Mouse (Mus musculus): Measurements from ENCODE around the gene Gm45713. TPM values are rescaled to one million over a fixed set of nuclear protein-coding genes. Genes with fewer than 3 reads are reported as not detected.
"Not testable (repeated sequence)": the region's sequence is repeated elsewhere in the genome, so short reads cannot be mapped to it uniquely, and the experiment has no call there.

The Gm45713 gene
- polyA plus RNA-seq, 1 experiment from 2014 or later, result 0.41 TPM

GRCm38 (mm10) chr7:45126844-45127699 is 9.0 kb downstream of the Gm45713 start:
- no peaks in the 10 kb centered on the region for H3K9me3 ChIP-seq (ENCODE audit: control insufficient read depth, low read length)
- DNase-seq (ENCODE audit: low spot score) (no peak), ATAC-seq (replicated peaks; ENCODE audit: low FRiP score) (no peak)
- H3K27ac ChIP-seq (ENCODE audit: low read depth, low read length), result peak overlapping the region; percentile 100
- peak overlapping the region; percentile 99 for H3K4me3 ChIP-seq (ENCODE audit: low read depth, low read length)
- H3K4me1 ChIP-seq (replicated peaks; ENCODE audit: control insufficient read depth, insufficient read depth, low read length), result peaks cover 43% of the 10 kb centered on the region
- H3K9ac ChIP-seq (ENCODE audit: low read depth, low read length), result peak overlapping the region; percentile 100
- H3K36me3 ChIP-seq (ENCODE audit: control insufficient read depth, insufficient read depth, low read length), result peaks cover 37% of the 10 kb centered on the region
- WGBS, result 17% methylated on average over 21 of the region's 21 CpGs
- H3K4me2 ChIP-seq, result peak overlapping the region; percentile 97
- no peaks in the 10 kb centered on the region for H3K27me3 ChIP-seq (replicated peaks; ENCODE audit: control insufficient read depth, insufficient read depth, low read length)

GRCm38 (mm10) chr7:45126147-45126843 is 9.7 kb downstream of the Gm45713 start:
- 61% methylated on average over 17 of the region's 17 CpGs for WGBS
- no peak for DNase-seq (ENCODE audit: low spot score)
- Histone ChIP-seq H3K9me3 (ENCODE audit: control insufficient read depth, low read length) (no peaks in the 10 kb centered on the region), H3K27me3 (replicated peaks; ENCODE audit: control insufficient read depth, insufficient read depth, low read length) (no peaks in the 10 kb centered on the region), H3K27ac (ENCODE audit: low read depth, low read length) (peak overlapping the region; percentile 100), H3K4me2 (peak overlapping the region; percentile 97), H3K4me3 (ENCODE audit: low read depth, low read length) (peak overlapping the region; percentile 99), H3K4me1 (replicated peaks; ENCODE audit: control insufficient read depth, insufficient read depth, low read length) (peaks cover 51% of the 10 kb centered on the region), H3K36me3 (ENCODE audit: control insufficient read depth, insufficient read depth, low read length) (peaks cover 45% of the 10 kb centered on the region), H3K9ac (ENCODE audit: low read depth, low read length) (peak overlapping the region; percentile 100)
- ATAC-seq (replicated peaks; ENCODE audit: low FRiP score), result no peak

GRCm38 (mm10) chr7:45125649-45126048 is 10.4 kb downstream of the Gm45713 start:
- H3K4me1 ChIP-seq (replicated peaks; ENCODE audit: control insufficient read depth, insufficient read depth, low read length), result peaks cover 52% of the 10 kb centered on the region
- H3K36me3 ChIP-seq (ENCODE audit: control insufficient read depth, insufficient read depth, low read length), result peaks cover 50% of the 10 kb centered on the region
- not testable (repeated sequence) for ATAC-seq (replicated peaks; ENCODE audit: low FRiP score); H3K27me3 ChIP-seq (replicated peaks; ENCODE audit: control insufficient read depth, insufficient read depth, low read length); H3K9me3 ChIP-seq (ENCODE audit: control insufficient read depth, low read length); DNase-seq (ENCODE audit: low spot score)
- WGBS, result 61% methylated on average over 5 of the region's 5 CpGs
- peak overlapping the region; percentile 100 for H3K27ac ChIP-seq (ENCODE audit: low read depth, low read length)
- peak overlapping the region; percentile 99 for H3K4me3 ChIP-seq (ENCODE audit: low read depth, low read length)
- H3K9ac ChIP-seq (ENCODE audit: low read depth, low read length), result peak overlapping the region; percentile 100
- H3K4me2 ChIP-seq, result peak overlapping the region; percentile 97

- DNase-seq (ENCODE audit: low spot score) (no peak), ATAC-seq (replicated peaks; ENCODE audit: low FRiP score) (no peak; the same call in 1 of the 2 replicates)
- Histone ChIP-seq H3K4me2 (peak overlapping the region; percentile 97), H3K27ac (ENCODE audit: low read depth, low read length) (peak overlapping the region; percentile 100), H3K4me3 (ENCODE audit: low read depth, low read length) (peak overlapping the region; percentile 99; the same call in 1 of the 2 replicates), H3K9me3 (ENCODE audit: control insufficient read depth, low read length) (no peaks in the 10 kb centered on the region), H3K27me3 (replicated peaks; ENCODE audit: control insufficient read depth, insufficient read depth, low read length) (no peaks in the 10 kb centered on the region), H3K4me1 (replicated peaks; ENCODE audit: control insufficient read depth, insufficient read depth, low read length) (peaks cover 51% of the 10 kb centered on the region), H3K36me3 (ENCODE audit: control insufficient read depth, insufficient read depth, low read length) (peaks cover 50% of the 10 kb centered on the region), H3K9ac (ENCODE audit: low read depth, low read length) (peak overlapping the region; percentile 100)
- WGBS, result 15% methylated on average over 7 of the region's 7 CpGs
These were observed 10.9 kb downstream of the Gm45713 start for GRCm38 (mm10) chr7:45125144-45125600.

GRCm38 (mm10) chr7:45124224-45125143 is 11.5 kb downstream of the Gm45713 start, which contains the start of gene Rps11:
Gene Rps11, minus strand, starts transcription at chr7:45124439.
- Histone ChIP-seq H3K27me3 (replicated peaks; ENCODE audit: control insufficient read depth, insufficient read depth, low read length) (no peaks in the 10 kb centered on the region), H3K9me3 (ENCODE audit: control insufficient read depth, low read length) (no peaks in the 10 kb centered on the region), H3K36me3 (ENCODE audit: control insufficient read depth, insufficient read depth, low read length) (peaks cover 52% of the 10 kb centered on the region), H3K9ac (ENCODE audit: low read depth, low read length) (peak within 1 kb of the TSS; percentile 100), H3K4me3 (ENCODE audit: low read depth, low read length) (peak within 1 kb of the TSS; percentile 99), H3K4me1 (replicated peaks; ENCODE audit: control insufficient read depth, insufficient read depth, low read length) (peaks cover 44% of the 10 kb centered on the region), H3K27ac (ENCODE audit: low read depth, low read length) (peak within 1 kb of the TSS; percentile 100), H3K4me2 (peak within 1 kb of the TSS; percentile 97)
- under 1% methylated on average over 59 of the region's 59 CpGs for WGBS
- peak; percentile 77 for ATAC-seq (replicated peaks; ENCODE audit: low FRiP score)
- DNase-seq (ENCODE audit: low spot score), result peak; percentile 99

GRCm38 (mm10) chr7:45123186-45123570 is 12.9 kb downstream of the Gm45713 start:
- no peaks in the 10 kb centered on the region for H3K27me3 ChIP-seq (replicated peaks; ENCODE audit: control insufficient read depth, insufficient read depth, low read length)
- peak overlapping the region; percentile 87 for H3K4me2 ChIP-seq
- H3K27ac ChIP-seq (ENCODE audit: low read depth, low read length), result peak overlapping the region; percentile 100
- peaks cover 45% of the 10 kb centered on the region for H3K4me1 ChIP-seq (replicated peaks; ENCODE audit: control insufficient read depth, insufficient read depth, low read length)
- H3K9ac ChIP-seq (ENCODE audit: low read depth, low read length), result peak overlapping the region; percentile 98
- WGBS, result 13% methylated on average over 12 of the region's 12 CpGs
- peaks cover 56% of the 10 kb centered on the region for H3K36me3 ChIP-seq (ENCODE audit: control insufficient read depth, insufficient read depth, low read length)
- ATAC-seq (replicated peaks; ENCODE audit: low FRiP score), result no peak
- DNase-seq (ENCODE audit: low spot score), result no peak
- H3K4me3 ChIP-seq (ENCODE audit: low read depth, low read length), result peak overlapping the region; percentile 93
- no peaks in the 10 kb centered on the region for H3K9me3 ChIP-seq (ENCODE audit: control insufficient read depth, low read length)

- Histone ChIP-seq H3K4me3 (ENCODE audit: low read depth, low read length) (peak overlapping the region; percentile 93), H3K4me1 (replicated peaks; ENCODE audit: control insufficient read depth, insufficient read depth, low read length) (peaks cover 49% of the 10 kb centered on the region), H3K9me3 (ENCODE audit: control insufficient read depth, low read length) (no peaks in the 10 kb centered on the region), H3K27me3 (replicated peaks; ENCODE audit: control insufficient read depth, insufficient read depth, low read length) (no peaks in the 10 kb centered on the region), H3K9ac (ENCODE audit: low read depth, low read length) (peak overlapping the region; percentile 98), H3K27ac (ENCODE audit: low read depth, low read length) (peak overlapping the region; percentile 100), H3K36me3 (ENCODE audit: control insufficient read depth, insufficient read depth, low read length) (peaks cover 56% of the 10 kb centered on the region), H3K4me2 (peak overlapping the region; percentile 87)
- no peak for ATAC-seq (replicated peaks; ENCODE audit: low FRiP score)
- no peak for DNase-seq (ENCODE audit: low spot score)
- 68% methylated on average over 15 of the region's 15 CpGs for WGBS
These were observed 13.4 kb downstream of the Gm45713 start for GRCm38 (mm10) chr7:45122561-45123185.

All from liver, embryonic 11.5 days (tissue).